Mouse (Mus musculus) E14TG2a.4 (cell line): ENCODE data around the gene Olfr866.

Source experiments
- H3K27me3 ChIP-seq: 2 replicates; pipeline ENCODE4 v1.6.1; 2014; ENCODE audit warnings: low read length, control low read depth; ENCODE audit not compliant: insufficient read depth
- H3K36me3 ChIP-seq: 2 replicates; pipeline ENCODE4 v1.6.1; 2014; ENCODE audit warnings: low read length, control low read depth; ENCODE audit not compliant: insufficient read depth
- H3K4me1 ChIP-seq: replicated peaks from 2 replicates; pipeline ENCODE4 v1.6.1; 2014; ENCODE audit warnings: low read depth, low read length, control low read depth
- H3K4me3 ChIP-seq: replicated peaks from 2 replicates; pipeline ENCODE4 v1.5.1; 2014; ENCODE audit warnings: mild to moderate bottlenecking, low read length
- H3K9me3 ChIP-seq: 2 replicates; pipeline ENCODE4 v1.6.1; 2014; ENCODE audit warnings: low read length, control low read depth
- CTCF ChIP-seq: conservative IDR thresholded peaks from 2 replicates; pipeline ENCODE4 v1.5.1; 2014; ENCODE audit warnings: low read length
- NANOG ChIP-seq: IDR thresholded peaks from 2 replicates; pipeline ENCODE4 v1.6.1; 2014; ENCODE audit warnings: borderline replicate concordance, low read length, mixed read lengths
- POU5F1 ChIP-seq: IDR thresholded peaks from 2 replicates; pipeline ENCODE4 v1.6.1; 2014; ENCODE audit warnings: low read length, borderline replicate concordance

Olfr866 gene

DNA sequence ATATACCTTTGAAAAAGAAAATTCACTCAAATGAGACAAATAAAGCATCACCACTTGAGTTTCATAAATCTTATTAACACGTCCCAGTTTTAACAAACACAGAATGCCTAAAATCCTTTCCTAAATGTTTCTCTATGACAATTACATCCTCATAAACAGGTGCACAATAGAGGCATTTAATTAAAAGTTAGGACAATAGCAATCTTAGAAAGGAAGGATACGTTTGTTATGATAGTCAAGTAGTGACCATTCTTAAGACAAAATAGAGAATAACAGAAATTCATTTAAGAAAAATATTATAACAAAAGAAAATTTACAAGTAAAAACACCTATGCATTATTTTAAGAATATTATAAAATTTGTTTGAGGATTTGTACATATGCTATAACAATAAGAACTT, at the start of gene Olfr866:
TSS of gene Olfr866 (minus strand) at position 101 of the 400 bp plus-strand sequence.
- Histone ChIP-seq H3K36me3 (no peaks in the 10 kb centered on the region), H3K4me1 (no peaks in the 10 kb centered on the region), H3K27me3 (no peaks in the 10 kb centered on the region), H3K4me3 (no peak within 1 kb of the TSS), H3K9me3 (no peaks in the 10 kb centered on the region)
- TF ChIP-seq CTCF = no peak
- no peak for TF ChIP-seq POU5F1
- TF ChIP-seq NANOG = no peak

DNA sequence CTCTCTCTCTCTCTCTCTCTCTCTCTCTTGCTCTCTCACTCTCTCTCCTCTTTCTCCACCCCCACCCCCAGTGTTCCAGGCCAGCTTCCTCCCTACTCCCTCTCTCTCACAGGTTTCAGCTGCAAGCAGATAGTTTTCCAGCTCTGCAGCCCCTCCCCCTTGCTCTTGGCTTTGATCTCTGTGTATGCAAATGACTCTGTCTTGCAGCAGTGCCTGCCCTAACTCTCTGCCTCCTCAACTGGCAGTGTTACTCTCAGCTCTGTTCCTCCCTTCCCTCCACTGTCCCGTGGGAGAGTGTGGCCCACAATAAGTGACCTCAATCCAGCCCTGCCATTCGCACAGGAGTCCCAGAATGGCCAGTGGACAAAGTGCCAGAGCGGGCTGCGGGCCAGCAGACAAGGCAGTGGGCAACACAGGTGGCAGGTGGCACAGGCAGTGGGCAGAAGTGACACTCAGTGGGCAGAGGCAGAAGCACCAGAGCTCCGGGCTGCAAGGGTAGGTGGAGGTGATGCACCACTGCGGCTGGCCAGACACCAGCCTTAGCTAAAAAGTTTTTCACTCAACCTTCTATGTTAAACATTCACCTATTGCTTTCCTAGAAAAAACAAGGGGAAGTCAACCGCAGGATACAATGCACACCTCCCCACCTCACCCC, 45.8 kb upstream of the Olfr866 start:
- Histone ChIP-seq H3K27me3 (no peaks in the 10 kb centered on the region), H3K36me3 (no peaks in the 10 kb centered on the region; the same call in 1 of the 2 replicates), H3K4me1 (0 out of 2 replicates have a peak, but pooled peaks cover 2% of the 10 kb centered on the region), H3K4me3 (no peak overlapping the region), H3K9me3 (peaks cover 69% of the 10 kb centered on the region)
- TF ChIP-seq NANOG = no peak
- TF ChIP-seq CTCF = no peak
- no peak for TF ChIP-seq POU5F1

- Histone ChIP-seq H3K36me3 (no peaks in the 10 kb centered on the region; the same call in 1 of the 2 replicates), H3K27me3 (no peaks in the 10 kb centered on the region), H3K4me3 (no peak overlapping the region), H3K4me1 (0 out of 2 replicates have a peak, but pooled peaks cover 2% of the 10 kb centered on the region), H3K9me3 (peaks cover 67% of the 10 kb centered on the region)
- TF ChIP-seq POU5F1 (no peak), NANOG (no peak), CTCF (no peak)
Measured at GRCm38 (mm10) chr9:20071291-20071690, 43.5 kb upstream of the Olfr866 start.

- H3K4me3 ChIP-seq = no peak overlapping the region
- TF ChIP-seq POU5F1 = 0 out of 2 replicates have a peak, but pooled peaks have one; percentile 20
- peak; percentile 82; the same call in 1 of the 2 replicates for TF ChIP-seq NANOG
- no peak for TF ChIP-seq CTCF
- H3K4me1 ChIP-seq = 0 out of 2 replicates have a peak, but pooled peaks cover 2% of the 10 kb centered on the region
- H3K9me3 ChIP-seq = peaks cover 56% of the 10 kb centered on the region
- H3K27me3 ChIP-seq = no peaks in the 10 kb centered on the region
- H3K36me3 ChIP-seq = no peaks in the 10 kb centered on the region; the same call in 1 of the 2 replicates
Measured at GRCm38 (mm10) chr9:20070236-20070635, 42.4 kb upstream of the Olfr866 start.

DNA sequence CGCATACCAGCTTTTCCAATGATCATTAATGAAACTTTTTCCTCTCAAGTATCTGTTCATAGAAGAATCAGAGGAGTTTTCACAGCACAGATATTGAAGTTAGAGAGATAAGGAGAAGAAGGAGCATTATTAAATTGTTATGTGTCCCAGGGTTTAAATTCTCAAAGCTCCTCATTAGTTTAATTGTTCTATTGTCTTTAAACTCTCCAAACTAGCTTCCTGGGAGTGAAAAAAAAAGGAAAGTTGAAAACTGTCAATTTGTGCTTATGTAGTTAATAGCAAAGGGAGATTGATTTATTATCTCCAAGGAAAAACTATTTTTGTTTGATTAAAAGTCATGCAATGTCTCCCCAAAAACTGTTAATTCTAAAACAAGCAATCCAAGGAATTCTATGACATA, 29.6 kb upstream of the Olfr866 start, which contains the start of gene Olfr867:
TSS of gene Olfr867 (minus strand) at position 101 of the 400 bp plus-strand sequence.
- H3K9me3 ChIP-seq = peaks cover 24% of the 10 kb centered on the region
- H3K36me3 ChIP-seq = no peaks in the 10 kb centered on the region
- no peaks in the 10 kb centered on the region for H3K4me1 ChIP-seq
- TF ChIP-seq POU5F1 = no peak
- no peak for TF ChIP-seq NANOG
- TF ChIP-seq CTCF = no peak
- no peaks in the 10 kb centered on the region for H3K27me3 ChIP-seq
- H3K4me3 ChIP-seq = no peak within 1 kb of the TSS

- no peak overlapping the region for H3K4me3 ChIP-seq
- no peaks in the 10 kb centered on the region for H3K27me3 ChIP-seq
- H3K4me1 ChIP-seq = no peaks in the 10 kb centered on the region
- TF ChIP-seq NANOG (no peak), POU5F1 (no peak), CTCF (no peak)
- no peaks in the 10 kb centered on the region for H3K9me3 ChIP-seq
- H3K36me3 ChIP-seq = no peaks in the 10 kb centered on the region
Measured at GRCm38 (mm10) chr9:20047964-20048363, 20.1 kb upstream of the Olfr866 start.
